Comparison of ENCODE assay signal across 9 mouse cellular contexts in the genomic region with DNA sequence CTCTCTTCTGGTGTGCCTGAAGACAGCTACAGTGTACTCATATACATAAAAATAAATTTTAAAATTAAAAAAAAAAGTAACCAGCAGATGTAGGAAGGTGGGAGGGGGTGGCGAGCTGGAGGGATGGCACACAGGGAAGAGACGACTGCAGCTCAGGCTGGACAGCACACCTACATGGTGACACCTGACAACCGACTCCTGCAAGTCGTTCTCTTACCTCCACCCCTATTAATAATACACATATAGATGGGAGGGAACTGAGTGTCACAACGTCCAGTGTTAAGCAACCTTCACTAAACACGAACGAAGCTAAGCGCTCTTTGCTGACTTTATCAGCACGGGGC. TPM values are rescaled to one million over a fixed set of nuclear protein-coding genes. Genes with fewer than 3 reads are reported as not detected.
DNase-seq lines count a peak whose midpoint lies in the region; ATAC-seq and TF ChIP-seq lines count a peak whose summit lies in the region.
"Had no signal": no experiment of that assay in that cellular context is flagged by ENCODE, and none has a peak within 500 bp of the region (broad histone marks: within the 10 kb centered on the region; RNA-seq: fewer than 3 reads in every experiment).

No protein-coding gene starts in this region.

- TF ChIP-seq POLR2A in CH12.LX (IDR thresholded peaks at IDR 0.05; ENCODE audit: low read depth, low read length): no peak

- H3K4me2 ChIP-seq in CH12.LX (ENCODE audit: insufficient read depth, low read depth, poor library complexity, severe bottlenecking): peak overlapping the region; percentile 98
- peak overlapping the region; percentile 86 for H3K4me2 ChIP-seq in forebrain, embryonic 13.5 days
- H3K4me2 ChIP-seq in liver, embryonic 15.5 days: peak overlapping the region; percentile 83

- ATAC-seq in forebrain, embryonic 13.5 days: no peak
- no peak for ATAC-seq in liver, embryonic 15.5 days (ENCODE audit: insufficient read depth)
- no peak for ATAC-seq in CD4-positive, CD25-positive, alpha-beta regulatory T cell, adult 4 months

- H3K4me1 ChIP-seq in heart, embryonic 10.5 days: peaks cover 20% of the 10 kb centered on the region
- H3K4me1 ChIP-seq in CH12.LX (ENCODE audit: control insufficient read depth in 1 of 2, insufficient read depth in 2 of 2): peaks cover 4 to 19% of the 10 kb centered on the region in 2 experiments; a peak in 3 of 4 replicates
- peaks cover 21% of the 10 kb centered on the region for H3K4me1 ChIP-seq in forebrain, embryonic 13.5 days
- peaks cover 26% of the 10 kb centered on the region for H3K4me1 ChIP-seq in liver, embryonic 15.5 days (replicated peaks)

- H3K27me3 ChIP-seq in heart, embryonic 10.5 days (ENCODE audit: insufficient read depth, poor library complexity, severe bottlenecking): no peaks in the 10 kb centered on the region
- H3K27me3 ChIP-seq in CH12.LX (replicated peaks): no peaks in the 10 kb centered on the region
- no peaks in the 10 kb centered on the region for H3K27me3 ChIP-seq in forebrain, embryonic 13.5 days
- H3K27me3 ChIP-seq in liver, embryonic 15.5 days: no peaks in the 10 kb centered on the region

- H3K36me3 ChIP-seq in heart, embryonic 10.5 days: peaks cover 38% of the 10 kb centered on the region
- peaks cover 26 to 40% of the 10 kb centered on the region in 2 experiments for H3K36me3 ChIP-seq in CH12.LX (replicated peaks in 1 of 2; ENCODE audit: control insufficient read depth in 1 of 2, insufficient read depth in 1 of 2, low read length in 1 of 2)
- H3K36me3 ChIP-seq in forebrain, embryonic 13.5 days (ENCODE audit: poor library complexity, severe bottlenecking): peaks cover 33% of the 10 kb centered on the region
- H3K36me3 ChIP-seq in liver, embryonic 15.5 days (replicated peaks): peaks cover 38% of the 10 kb centered on the region

- TF ChIP-seq CTCF in CH12.LX (conservative IDR thresholded peaks at IDR 0.05 in 1 of 2, IDR thresholded peaks at IDR 0.05 in 1 of 2; ENCODE audit: low read depth in 2 of 2, low read length in 2 of 2): no peak

- H3K9me3 ChIP-seq in heart, embryonic 10.5 days: no peaks in the 10 kb centered on the region
- no peaks in the 10 kb centered on the region for H3K9me3 ChIP-seq in CH12.LX (replicated peaks; ENCODE audit: low read length)
- H3K9me3 ChIP-seq in forebrain, embryonic 13.5 days (replicated peaks): no peaks in the 10 kb centered on the region
- H3K9me3 ChIP-seq in liver, embryonic 15.5 days (replicated peaks): no peaks in the 10 kb centered on the region

- H3K4me3 ChIP-seq in heart, embryonic 10.5 days: peak overlapping the region; percentile 91
- H3K4me3 ChIP-seq in CH12.LX (replicated peaks in 1 of 3; ENCODE audit: low read depth in 2 of 3, low read length in 2 of 3, poor library complexity in 1 of 3): peak overlapping the region; percentile 75 to 97 (median 78)
- H3K4me3 ChIP-seq in forebrain, embryonic 13.5 days: peak overlapping the region; percentile 71
- H3K4me3 ChIP-seq in liver, embryonic 15.5 days (replicated peaks): peak overlapping the region; percentile 93

- TF ChIP-seq RAD21 in CH12.LX (IDR thresholded peaks at IDR 0.05; ENCODE audit: low read depth, low read length): no peak

- in situ Hi-C loops in CH12.LX (cut with MboI; ENCODE audit: low pct_ligation_motif_present, low pct_unique_long_range_greater_than_20kb, low sequenced_read_pairs): loop anchor here (25.0 kb wide), 1 partner anchor 286 kb away; no protein-coding TSS in a partner anchor

- peaks cover 20% of the 10 kb centered on the region for H3K79me2 ChIP-seq in CH12.LX (replicated peaks; ENCODE audit: control insufficient read depth, extremely low read depth, insufficient read depth, poor library complexity, severe bottlenecking)

- intact Hi-C loops in heart, postnatal 14 days (cut with DNase I): no loop called here

- H3K9ac ChIP-seq in CH12.LX (ENCODE audit: insufficient read depth, low read depth): peak overlapping the region; percentile 80
- H3K9ac ChIP-seq in forebrain, embryonic 13.5 days: peak overlapping the region; percentile 94
- H3K9ac ChIP-seq in liver, embryonic 15.5 days: peak overlapping the region; percentile 97

- 0% methylated on average over 9 of the region's 9 CpGs for WGBS in heart, embryonic 10.5 days
- WGBS in forebrain, embryonic 13.5 days: under 1% methylated on average over 9 of the region's 9 CpGs
- 0% methylated on average over 9 of the region's 9 CpGs for WGBS in liver, embryonic 15.5 days (ENCODE audit: insufficient replicate concordance)

- TF ChIP-seq EP300 in CH12.LX (IDR thresholded peaks at IDR 0.05; ENCODE audit: low read length): no peak

- dilution Hi-C loops in CH12.LX (cut with MboI; ENCODE audit: extremely low pct_ligation_motif_present, extremely low pct_unique_long_range_greater_than_20kb, low sequenced_read_pairs): no loop called here

- DNase-seq in heart, embryonic 10.5 days (ENCODE audit: low spot score): no peak
- no peak for DNase-seq in heart, postnatal 14 days
- DNase-seq in CH12.LX (ENCODE audit: extremely low read depth): no peak
- DNase-seq in thymus, postnatal 4 days: no peak
- DNase-seq in c-Kit-positive CD71-positive TER-119-positive erythroid progenitor cells, embryonic 14.5 days (ENCODE audit: low spot score): no peak

- peak overlapping the region; percentile 100 for H3K27ac ChIP-seq in heart, embryonic 10.5 days
- H3K27ac ChIP-seq in CH12.LX (ENCODE audit: insufficient read depth, low read depth): no peak overlapping the region
- H3K27ac ChIP-seq in forebrain, embryonic 13.5 days: peak overlapping the region; percentile 98
- peak overlapping the region; percentile 97 for H3K27ac ChIP-seq in liver, embryonic 15.5 days (replicated peaks)

TF ChIP-seq in CH12.LX, 34 proteins besides CTCF, POLR2A, EP300 and RAD21:
- TF ChIP-seq ZMIZ1 (IDR thresholded peaks at IDR 0.05; ENCODE audit: low read depth, low read length) (no peak), MYC (IDR thresholded peaks at IDR 0.05; ENCODE audit: low read depth, low read length) (no peak), SIN3A (IDR thresholded peaks at IDR 0.05; ENCODE audit: low read length) (no peak), ZNF384 (IDR thresholded peaks at IDR 0.05; ENCODE audit: low read depth, low read length) (no peak), TCF12 (IDR thresholded peaks at IDR 0.05; ENCODE audit: low read depth, low read length) (no peak), CHD2 (IDR thresholded peaks at IDR 0.05; ENCODE audit: low read length) (no peak)

RNA-seq across cellular contexts. Expression of a gene that starts 0.6 kb away (rescaled TPM):
- 63.4 and 76.6 TPM in 2 replicates for polyA plus RNA-seq in heart, embryonic 10.5 days (2016; fragmentation: Nextera tagmentation; extraction: Ambion mirVana)
- 10 to 100 TPM; 28.0 to 28.8 TPM for total RNA-seq in heart, postnatal 14 days (2021)
- total RNA-seq in CH12.LX (2012; rRNA removed) (50.3 and 54.4 TPM in 2 replicates), CH12.LX (2014; rRNA removed) (109 and 110 TPM in 2 replicates)
- 123 and 133 TPM in 2 replicates for polyA plus RNA-seq in CH12.LX (2012; ENCODE audit: insufficient read length, low read depth)
- 125 and 126 TPM in 2 replicates for polyA plus RNA-seq in forebrain, embryonic 13.5 days (2015; fragmentation: Nextera tagmentation; extraction: Ambion mirVana)
- 34.3 and 35.7 TPM in 2 replicates for polyA plus RNA-seq in liver, embryonic 15.5 days (2015; fragmentation: Nextera tagmentation; extraction: Ambion mirVana)
- 10 to 100 TPM; 19.1 to 24.6 TPM for polyA plus RNA-seq in CD4-positive, CD25-positive, alpha-beta regulatory T cell, adult 4 months (2017; shearing (Covaris generic))

RNA-seq across cellular contexts. Expression of a gene that starts 14.8 kb away (rescaled TPM):
- not detected in 2 replicates for polyA plus RNA-seq in heart, embryonic 10.5 days (2016; fragmentation: Nextera tagmentation; extraction: Ambion mirVana)
- total RNA-seq in heart, postnatal 14 days (2021): not detected
- total RNA-seq in CH12.LX (2012; rRNA removed): not detected in 2 replicates
- total RNA-seq in CH12.LX (2014; rRNA removed): not detected in 2 replicates
- polyA plus RNA-seq in CH12.LX (2012; ENCODE audit: insufficient read length, low read depth): not detected in 2 replicates
- polyA plus RNA-seq in forebrain, embryonic 13.5 days (2015; fragmentation: Nextera tagmentation; extraction: Ambion mirVana): not detected in 2 replicates
- not detected in 2 replicates for polyA plus RNA-seq in liver, embryonic 15.5 days (2015; fragmentation: Nextera tagmentation; extraction: Ambion mirVana)
- polyA plus RNA-seq in CD4-positive, CD25-positive, alpha-beta regulatory T cell, adult 4 months (2017; shearing (Covaris generic)): not detected
- total RNA-seq: common myeloid progenitor, adult 5-6 weeks had no signal

RNA-seq across cellular contexts. Expression of a gene that starts 58.4 kb away (rescaled TPM):
- polyA plus RNA-seq in heart, embryonic 10.5 days (2016; fragmentation: Nextera tagmentation; extraction: Ambion mirVana): 26.2 and 60.7 TPM in 2 replicates
- total RNA-seq in heart, postnatal 14 days (2021): 10 to 100 TPM; 93.0 to 99.3 TPM
- total RNA-seq in CH12.LX (2012; rRNA removed): 0.08 TPM in 1 of 2 replicates, not detected in the other
- total RNA-seq in CH12.LX (2014; rRNA removed): 0.17 TPM in 1 of 2 replicates, not detected in the other
- not detected in 2 replicates for polyA plus RNA-seq in CH12.LX (2012; ENCODE audit: insufficient read length, low read depth)
- polyA plus RNA-seq in forebrain, embryonic 13.5 days (2015; fragmentation: Nextera tagmentation; extraction: Ambion mirVana): 9.5 and 10.4 TPM in 2 replicates
- polyA plus RNA-seq in liver, embryonic 15.5 days (2015; fragmentation: Nextera tagmentation; extraction: Ambion mirVana): 653 and 723 TPM in 2 replicates
- 1 to 10 TPM in 1 of 2 experiments, under 1 TPM in 1; 0.32 to 9.2 TPM for polyA plus RNA-seq in CD4-positive, CD25-positive, alpha-beta regulatory T cell, adult 4 months (2017; shearing (Covaris generic))

Comparison
In these comparisons a context has a peak if more than half of its experiments do, and no peak if none do; other contexts are left out.
1. RNA of a gene that starts 58.4 kb away (polyA plus RNA-seq): 653 to 723 TPM in liver, embryonic 15.5 days; 26.2 to 60.7 TPM in heart, embryonic 10.5 days, 9.5 to 10.4 TPM in forebrain, embryonic 13.5 days, 0.32 to 9.2 TPM in CD4-positive, CD25-positive, alpha-beta regulatory T cell, adult 4 months and not detected in CH12.LX; every median in the first group is over 10 times any median in the second.
2. Peak in every context shown above with its lines, with median percentiles within 50 percentile points of each other: H3K4me3 ChIP-seq, H3K4me2 ChIP-seq and H3K9ac ChIP-seq.